Mouse (Mus musculus): ENCODE measurements around the gene Gm15013. TPM values are rescaled to one million over a fixed set of nuclear protein-coding genes. Genes with fewer than 3 reads are reported as not detected.
"Not testable (repeated sequence)": the region's sequence is repeated elsewhere in the genome, so short reads cannot be mapped to it uniquely, and the experiment has no call there.

Gm15013 gene
- polyA plus RNA-seq (2014; fragmentation: Nextera tagmentation; extraction: Ambion mirVana) = 0.50 TPM in 1 of 2 replicates, not detected in the other

DNA sequence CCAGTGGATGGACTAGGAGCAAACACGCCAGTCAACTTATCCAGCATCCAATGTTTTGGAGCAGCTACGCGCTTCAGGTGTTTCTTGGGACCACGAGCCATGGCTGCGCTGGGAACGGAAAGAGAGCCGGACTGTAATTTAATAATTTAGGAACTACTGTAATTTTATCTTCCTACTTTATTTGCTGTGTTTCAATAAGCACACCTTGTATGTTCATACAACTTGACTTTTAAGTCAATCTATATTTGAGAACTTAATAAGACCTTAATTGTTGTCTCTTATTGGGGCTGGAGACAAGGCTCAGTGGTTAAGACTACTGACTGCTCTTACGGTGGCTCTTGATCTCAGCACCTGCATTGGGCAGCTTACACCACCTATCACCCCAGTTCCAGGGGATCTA, at the start of gene Gm15013:
Gene Gm15013 (minus strand): TSS at position 101 of the 400 bp plus-strand sequence.
- no peak for ATAC-seq (ENCODE audit: insufficient number of reproducible peaks, low FRiP score, low TSS enrichment, low read depth)
- WGBS = 97% methylated on average over 8 of the region's 8 CpGs

DNA sequence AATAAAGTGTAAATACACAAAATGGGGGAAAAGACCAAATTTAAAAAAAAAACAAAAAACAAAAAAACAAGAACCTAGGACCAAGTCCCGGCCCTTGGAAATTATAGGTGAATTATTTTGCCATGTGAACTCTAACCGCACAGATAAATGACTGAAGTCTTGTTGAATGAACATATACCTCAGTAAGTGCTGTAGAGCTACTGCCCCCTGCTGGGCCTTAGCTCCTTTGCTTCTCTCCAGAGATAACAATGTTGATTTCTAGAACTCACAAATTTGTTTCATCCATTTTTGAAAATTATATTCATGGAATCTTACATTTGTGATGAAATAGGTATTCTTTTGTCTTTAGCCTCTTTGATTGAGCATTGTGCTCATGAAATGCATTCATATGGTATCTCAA, 48.3 kb upstream of the Gm15013 start:
- no peak for ATAC-seq (ENCODE audit: insufficient number of reproducible peaks, low FRiP score, low TSS enrichment, low read depth)
- Histone ChIP-seq H3K27ac (replicated peaks; ENCODE audit: low read depth, low read length) (no peak overlapping the region), H3K9me3 (ENCODE audit: control insufficient read depth, low read length) (no peaks in the 10 kb centered on the region), H3K4me2 (ENCODE audit: low read depth, severe bottlenecking) (no peak overlapping the region), H3K9ac (ENCODE audit: low read length) (no peak overlapping the region), H3K36me3 (ENCODE audit: control insufficient read depth, insufficient read depth, low read length) (no peaks in the 10 kb centered on the region), H3K27me3 (ENCODE audit: control insufficient read depth, insufficient read depth, low read length) (no peaks in the 10 kb centered on the region), H3K4me3 (ENCODE audit: low read depth, low read length) (no peak overlapping the region), H3K4me1 (ENCODE audit: control insufficient read depth, insufficient read depth, low read length) (no peaks in the 10 kb centered on the region)
- 81% methylated on average over 2 of the region's 2 CpGs for WGBS
- DNase-seq (ENCODE audit: low spot score) = no peak

More for the DNA sequence above, at the start of gene Gm15013:
- DNase-seq (ENCODE audit: low spot score) = no peak
- H3K9ac ChIP-seq (ENCODE audit: low read length) = no peak within 1 kb of the TSS
- H3K36me3 ChIP-seq (ENCODE audit: control insufficient read depth, insufficient read depth, low read length) = no peaks in the 10 kb centered on the region
- no peaks in the 10 kb centered on the region for H3K9me3 ChIP-seq (ENCODE audit: control insufficient read depth, low read length)
- no peaks in the 10 kb centered on the region for H3K27me3 ChIP-seq (ENCODE audit: control insufficient read depth, insufficient read depth, low read length)
- H3K4me1 ChIP-seq (ENCODE audit: control insufficient read depth, insufficient read depth, low read length) = no peaks in the 10 kb centered on the region
- no peak within 1 kb of the TSS for H3K27ac ChIP-seq (replicated peaks; ENCODE audit: low read depth, low read length)
- no peak within 1 kb of the TSS for H3K4me3 ChIP-seq (ENCODE audit: low read depth, low read length)
- H3K4me2 ChIP-seq (ENCODE audit: low read depth, severe bottlenecking) = no peak within 1 kb of the TSS

DNA sequence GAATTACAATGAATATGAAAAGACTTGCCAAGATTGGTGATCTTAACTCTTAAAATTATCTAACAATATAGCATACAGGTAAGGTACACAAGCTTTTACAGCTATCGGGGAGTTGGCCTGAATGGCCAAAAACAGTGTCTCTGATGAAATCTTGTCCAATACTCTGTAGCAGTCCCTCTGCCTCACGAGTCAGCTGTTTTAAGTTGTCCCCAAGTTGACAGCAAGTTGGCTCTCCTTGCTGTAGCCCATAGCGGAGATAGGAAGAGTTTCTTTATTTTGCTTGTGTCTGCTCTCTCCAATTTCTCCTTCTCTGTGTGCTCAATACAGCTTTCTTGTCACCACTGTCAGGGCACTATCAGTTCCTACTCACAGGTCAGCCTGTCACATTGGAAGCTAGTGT, 44.4 kb upstream of the Gm15013 start:
- WGBS = 83% methylated on average over 3 of the region's 3 CpGs

DNA sequence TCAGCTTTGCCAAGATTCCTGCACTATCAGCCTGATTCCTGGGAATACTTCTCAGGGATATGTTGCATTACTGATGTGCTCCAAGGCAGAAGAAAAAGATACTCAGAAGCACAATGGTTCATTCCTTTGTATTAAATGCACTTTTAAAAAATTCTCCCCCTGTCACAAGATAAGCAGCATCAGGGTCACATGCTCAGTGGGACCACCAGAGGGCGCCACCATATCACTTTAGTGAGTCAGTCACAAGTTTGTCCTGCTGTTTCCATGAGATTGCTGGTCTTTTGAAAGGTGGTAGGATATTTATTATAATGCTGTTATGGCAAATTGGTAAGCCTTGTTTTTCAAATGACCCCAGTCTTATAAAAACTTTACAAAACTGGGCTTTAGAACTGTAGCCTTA, 37.6 kb upstream of the Gm15013 start:
- Histone ChIP-seq H3K9ac (ENCODE audit: low read length) (no peak overlapping the region), H3K36me3 (ENCODE audit: control insufficient read depth, insufficient read depth, low read length) (no peaks in the 10 kb centered on the region), H3K27ac (replicated peaks; ENCODE audit: low read depth, low read length) (no peak overlapping the region), H3K4me1 (ENCODE audit: control insufficient read depth, insufficient read depth, low read length) (no peaks in the 10 kb centered on the region), H3K4me2 (ENCODE audit: low read depth, severe bottlenecking) (no peak overlapping the region), H3K27me3 (ENCODE audit: control insufficient read depth, insufficient read depth, low read length) (no peaks in the 10 kb centered on the region), H3K4me3 (ENCODE audit: low read depth, low read length) (no peak overlapping the region), H3K9me3 (ENCODE audit: control insufficient read depth, low read length) (no peaks in the 10 kb centered on the region)
- ATAC-seq (ENCODE audit: insufficient number of reproducible peaks, low FRiP score, low TSS enrichment, low read depth) = no peak
- DNase-seq (ENCODE audit: low spot score) = peak; percentile 47
- WGBS = 8% methylated on average over 1 of the region's 1 CpGs

More for the DNA sequence above, 44.4 kb upstream of the Gm15013 start:
- H3K4me3 ChIP-seq (ENCODE audit: low read depth, low read length); H3K9me3 ChIP-seq (ENCODE audit: control insufficient read depth, low read length); H3K4me2 ChIP-seq (ENCODE audit: low read depth, severe bottlenecking); H3K27ac ChIP-seq (replicated peaks; ENCODE audit: low read depth, low read length); H3K9ac ChIP-seq (ENCODE audit: low read length); H3K36me3 ChIP-seq (ENCODE audit: control insufficient read depth, insufficient read depth, low read length); ATAC-seq (ENCODE audit: insufficient number of reproducible peaks, low FRiP score, low TSS enrichment, low read depth); H3K4me1 ChIP-seq (ENCODE audit: control insufficient read depth, insufficient read depth, low read length); DNase-seq (ENCODE audit: low spot score); H3K27me3 ChIP-seq (ENCODE audit: control insufficient read depth, insufficient read depth, low read length): not testable (repeated sequence)

DNA sequence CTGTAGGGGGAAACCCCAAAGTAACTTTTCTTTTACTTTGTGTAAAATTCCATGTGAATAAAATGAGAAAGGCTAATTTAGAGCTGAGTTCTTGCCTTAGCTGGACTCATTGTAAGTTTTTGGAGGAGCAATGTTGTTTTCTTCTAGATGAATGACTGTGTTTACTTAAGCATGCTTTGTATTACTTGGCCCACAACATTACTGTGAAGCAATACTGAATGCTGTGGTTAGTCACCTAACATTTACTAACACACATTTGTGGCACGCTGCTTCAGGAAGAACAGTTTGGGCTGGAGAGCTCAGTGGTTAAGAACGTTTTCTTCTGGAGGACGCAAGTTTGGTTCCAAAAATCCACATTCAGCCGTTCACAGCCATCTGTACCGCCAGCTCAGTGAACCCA, 22.8 kb upstream of the Gm15013 start:
- no peak for DNase-seq (ENCODE audit: low spot score)
- WGBS = 87% methylated on average over 5 of the region's 5 CpGs
- Histone ChIP-seq H3K9me3 (ENCODE audit: control insufficient read depth, low read length) (no peaks in the 10 kb centered on the region), H3K9ac (ENCODE audit: low read length) (no peak overlapping the region), H3K4me3 (ENCODE audit: low read depth, low read length) (no peak overlapping the region), H3K4me1 (ENCODE audit: control insufficient read depth, insufficient read depth, low read length) (no peaks in the 10 kb centered on the region), H3K36me3 (ENCODE audit: control insufficient read depth, insufficient read depth, low read length) (no peaks in the 10 kb centered on the region), H3K27me3 (ENCODE audit: control insufficient read depth, insufficient read depth, low read length) (0 out of 2 replicates have a peak, but pooled peaks cover 5% of the 10 kb centered on the region), H3K4me2 (ENCODE audit: low read depth, severe bottlenecking) (no peak overlapping the region), H3K27ac (replicated peaks; ENCODE audit: low read depth, low read length) (no peak overlapping the region)
- no peak for ATAC-seq (ENCODE audit: insufficient number of reproducible peaks, low FRiP score, low TSS enrichment, low read depth)

DNA sequence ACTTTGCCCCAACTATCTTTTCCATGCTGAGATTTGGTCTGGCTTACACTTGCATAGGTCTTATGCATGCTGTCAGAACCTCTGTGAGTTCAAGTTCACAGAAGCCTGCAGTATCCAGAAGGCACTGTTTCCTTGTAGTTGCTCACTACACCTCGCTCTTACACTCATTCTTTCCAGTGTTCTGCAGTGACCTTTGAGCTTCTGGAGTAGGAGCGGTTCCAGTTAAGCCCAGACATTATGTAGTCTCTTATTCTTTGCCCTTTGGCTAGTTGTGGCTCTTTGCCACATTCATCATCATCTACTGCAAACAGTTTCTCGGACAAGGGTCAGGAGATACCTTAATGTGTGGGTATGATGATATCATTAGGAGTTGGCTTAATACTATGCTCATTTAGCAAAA, 16.3 kb upstream of the Gm15013 start:
- no peak overlapping the region for H3K9ac ChIP-seq (ENCODE audit: low read length)
- no peaks in the 10 kb centered on the region for H3K27me3 ChIP-seq (ENCODE audit: control insufficient read depth, insufficient read depth, low read length)
- H3K36me3 ChIP-seq (ENCODE audit: control insufficient read depth, insufficient read depth, low read length) = no peaks in the 10 kb centered on the region
- no peaks in the 10 kb centered on the region for H3K4me1 ChIP-seq (ENCODE audit: control insufficient read depth, insufficient read depth, low read length)
- no peak overlapping the region for H3K4me2 ChIP-seq (ENCODE audit: low read depth, severe bottlenecking)
- 87% methylated on average over 3 of the region's 3 CpGs for WGBS
- DNase-seq (ENCODE audit: low spot score) = no peak
- no peak overlapping the region for H3K27ac ChIP-seq (replicated peaks; ENCODE audit: low read depth, low read length)
- H3K9me3 ChIP-seq (ENCODE audit: control insufficient read depth, low read length) = no peaks in the 10 kb centered on the region
- no peak for ATAC-seq (ENCODE audit: insufficient number of reproducible peaks, low FRiP score, low TSS enrichment, low read depth)
- H3K4me3 ChIP-seq (ENCODE audit: low read depth, low read length) = no peak overlapping the region

DNA sequence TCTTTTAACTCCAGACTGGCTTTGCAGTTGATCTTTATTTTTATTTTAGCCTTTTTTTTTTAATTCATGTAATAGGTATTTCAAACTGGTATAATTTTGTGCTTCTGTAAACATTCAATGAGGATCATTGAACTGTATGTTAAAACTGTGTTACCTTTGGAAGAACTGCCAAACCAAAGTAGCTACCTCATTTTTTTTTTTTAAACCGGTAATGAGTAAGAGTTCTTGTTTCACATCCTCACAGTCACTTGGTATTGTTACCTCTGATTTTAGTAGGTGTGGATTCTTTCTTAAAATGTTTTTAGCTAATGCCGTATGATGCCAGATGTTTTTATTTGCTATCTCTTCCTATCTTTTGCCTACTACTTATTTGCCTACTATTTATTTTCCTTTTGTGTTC, 8.1 kb upstream of the Gm15013 start:
- H3K27ac ChIP-seq (replicated peaks; ENCODE audit: low read depth, low read length) = no peak overlapping the region
- no peak overlapping the region for H3K9ac ChIP-seq (ENCODE audit: low read length)
- no peak overlapping the region for H3K4me2 ChIP-seq (ENCODE audit: low read depth, severe bottlenecking)
- 91% methylated on average over 2 of the region's 2 CpGs for WGBS
- H3K27me3 ChIP-seq (ENCODE audit: control insufficient read depth, insufficient read depth, low read length) = no peaks in the 10 kb centered on the region
- ATAC-seq (ENCODE audit: insufficient number of reproducible peaks, low FRiP score, low TSS enrichment, low read depth) (no peak), DNase-seq (ENCODE audit: low spot score) (no peak)
- H3K4me3 ChIP-seq (ENCODE audit: low read depth, low read length) = no peak overlapping the region
- H3K36me3 ChIP-seq (ENCODE audit: control insufficient read depth, insufficient read depth, low read length) = no peaks in the 10 kb centered on the region
- H3K4me1 ChIP-seq (ENCODE audit: control insufficient read depth, insufficient read depth, low read length) = no peaks in the 10 kb centered on the region
- H3K9me3 ChIP-seq (ENCODE audit: control insufficient read depth, low read length) = no peaks in the 10 kb centered on the region

DNA sequence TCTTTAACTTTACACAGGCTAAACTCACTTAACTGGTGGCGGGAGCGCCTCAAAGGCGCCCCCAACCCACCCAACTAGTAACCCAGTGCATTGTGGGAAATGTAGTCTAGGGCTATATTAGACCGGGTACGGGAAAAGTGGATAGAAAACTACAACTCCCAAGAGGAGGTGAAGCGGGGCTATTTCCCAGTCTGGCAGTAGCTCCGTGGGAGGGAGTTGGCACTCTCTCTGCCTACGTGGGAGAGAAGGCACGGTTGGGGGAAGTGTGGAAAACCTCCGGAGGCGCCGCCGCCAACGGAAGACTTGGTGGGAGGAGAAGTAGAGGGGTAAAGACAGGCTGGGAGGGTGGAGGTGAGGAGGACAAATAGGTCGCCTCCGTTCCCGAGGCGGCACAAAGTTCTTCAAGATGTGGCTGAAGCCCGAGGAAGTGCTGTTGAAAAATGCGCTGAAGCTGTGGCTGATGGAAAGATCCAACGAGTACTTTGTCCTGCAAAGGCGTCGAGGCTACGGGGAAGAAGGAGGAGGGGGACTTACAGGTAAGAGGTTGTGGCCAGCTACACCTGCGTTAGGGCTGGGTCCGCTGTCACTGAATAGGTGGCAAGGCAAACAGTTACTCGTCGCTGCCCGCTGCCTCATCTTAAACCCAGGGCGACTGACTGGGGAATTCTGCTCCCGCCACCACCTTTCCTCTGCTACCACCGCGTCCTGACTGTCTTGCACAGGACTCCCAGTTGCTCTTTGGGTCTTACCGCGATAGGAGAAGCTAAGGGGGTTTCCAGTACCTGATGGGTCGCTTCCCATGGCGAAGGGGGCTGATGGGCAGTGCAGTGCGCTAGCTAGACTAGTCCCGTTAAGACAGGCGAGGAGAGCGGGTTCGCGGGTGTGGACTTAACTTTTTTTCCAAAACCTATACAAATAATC, 29.2 kb downstream of the Gm15013 start, which contains the start of gene Tbc1d8b:
Gene Tbc1d8b (plus strand): TSS at position 222 of the 921 bp plus-strand sequence.
- ATAC-seq (ENCODE audit: insufficient number of reproducible peaks, low FRiP score, low TSS enrichment, low read depth) (peak; percentile 98), DNase-seq (ENCODE audit: low spot score) (peak; percentile 63)
- H3K27ac ChIP-seq (replicated peaks; ENCODE audit: low read depth, low read length) = no peak within 1 kb of the TSS
- H3K4me2 ChIP-seq (ENCODE audit: low read depth, severe bottlenecking) = peak within 1 kb of the TSS; percentile 50
- peak within 1 kb of the TSS; percentile 45 for H3K4me3 ChIP-seq (ENCODE audit: low read depth, low read length)
- H3K9me3 ChIP-seq (ENCODE audit: control insufficient read depth, low read length) = no peaks in the 10 kb centered on the region
- no peaks in the 10 kb centered on the region for H3K4me1 ChIP-seq (ENCODE audit: control insufficient read depth, insufficient read depth, low read length)
- WGBS = 16% methylated on average over 43 of the region's 43 CpGs
- H3K9ac ChIP-seq (ENCODE audit: low read length) = peak within 1 kb of the TSS; percentile 47
- peaks cover 13% of the 10 kb centered on the region; the same call in 1 of the 2 replicates for H3K27me3 ChIP-seq (ENCODE audit: control insufficient read depth, insufficient read depth, low read length)
- no peaks in the 10 kb centered on the region for H3K36me3 ChIP-seq (ENCODE audit: control insufficient read depth, insufficient read depth, low read length)
